Mouse (Mus musculus) heart, postnatal 4 days (tissue): ENCODE measurements around the gene Parva. TPM values are rescaled to one million over a fixed set of nuclear protein-coding genes. Genes with fewer than 3 reads are reported as not detected.

ENCODE experiments used
- DNase-seq: peaks from one replicate; pipeline ENCODE4 v3.0.0; 2021
- total RNA-seq, 2 experiments: library from RNA; stranded (reverse); gene quantifications; 2 replicates each; pipeline ENCODE4 v1.2.3; 2021

Parva gene
- total RNA-seq, 2 experiments from 2014 or later: 115 to 118 TPM

- DNase-seq: no peak
Observed at GRCm38 (mm10) chr7:112426811-112427210, 494 bp upstream of the Parva start.

DNA sequence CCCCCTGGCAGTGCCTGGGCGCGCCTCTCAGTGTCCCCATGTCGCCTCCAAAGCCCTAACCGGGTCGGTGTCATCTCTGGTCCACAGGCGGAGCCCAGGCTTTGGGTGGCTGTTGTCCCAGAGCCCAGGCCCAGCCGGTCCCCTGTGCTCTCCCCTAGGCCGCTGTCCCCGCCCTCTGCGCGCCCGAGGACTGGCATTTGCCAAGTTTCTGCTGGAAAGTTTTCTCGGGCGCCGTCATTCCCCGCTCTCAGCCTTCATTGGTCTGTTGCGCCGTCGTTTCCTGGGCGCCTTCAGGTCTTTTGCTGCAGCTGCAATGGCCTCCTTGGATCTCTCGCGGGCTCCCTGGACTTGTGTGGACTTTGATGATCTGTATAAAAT, 842 bp downstream of the Parva start:
- peak; percentile 93 for DNase-seq

- no peak for DNase-seq
Observed at GRCm38 (mm10) chr7:112439846-112440245, 12.5 kb downstream of the Parva start.

- peak; percentile 16 for DNase-seq
Observed at GRCm38 (mm10) chr7:112444152-112444984, 17.1 kb downstream of the Parva start.

GRCm38 (mm10) chr7:112444985-112445367, 17.7 kb downstream of the Parva start:
- no peak for DNase-seq

- DNase-seq: no peak
Observed at GRCm38 (mm10) chr7:112446498-112446897, 19.2 kb downstream of the Parva start.

- DNase-seq: no peak
Observed at GRCm38 (mm10) chr7:112449954-112450700, 22.8 kb downstream of the Parva start.

GRCm38 (mm10) chr7:112452471-112452870, 25.2 kb downstream of the Parva start:
- DNase-seq: no peak

GRCm38 (mm10) chr7:112453805-112454214, 26.5 kb downstream of the Parva start:
- DNase-seq: no peak

- no peak for DNase-seq
Observed at GRCm38 (mm10) chr7:112454380-112454779, 27.1 kb downstream of the Parva start.

DNA sequence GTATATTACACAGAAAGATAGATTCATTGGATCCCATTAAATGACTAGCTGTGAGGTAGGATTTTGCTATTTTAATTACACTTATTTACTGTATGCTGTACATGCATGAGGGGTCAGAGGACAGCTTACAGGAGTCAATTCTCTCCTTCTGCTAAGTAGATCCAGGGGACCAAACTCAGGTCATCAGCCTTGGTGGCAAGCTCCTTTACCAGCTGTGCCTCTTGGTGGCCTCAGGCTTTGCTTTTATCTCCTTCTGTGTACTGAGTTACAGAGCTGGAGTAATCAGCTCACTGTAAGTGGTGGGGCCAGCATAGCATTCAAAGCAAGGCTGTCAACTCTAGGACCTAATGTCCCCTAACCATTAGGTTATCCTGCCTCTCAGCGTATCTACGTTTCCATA, 27.6 kb downstream of the Parva start:
- DNase-seq: no peak

DNA sequence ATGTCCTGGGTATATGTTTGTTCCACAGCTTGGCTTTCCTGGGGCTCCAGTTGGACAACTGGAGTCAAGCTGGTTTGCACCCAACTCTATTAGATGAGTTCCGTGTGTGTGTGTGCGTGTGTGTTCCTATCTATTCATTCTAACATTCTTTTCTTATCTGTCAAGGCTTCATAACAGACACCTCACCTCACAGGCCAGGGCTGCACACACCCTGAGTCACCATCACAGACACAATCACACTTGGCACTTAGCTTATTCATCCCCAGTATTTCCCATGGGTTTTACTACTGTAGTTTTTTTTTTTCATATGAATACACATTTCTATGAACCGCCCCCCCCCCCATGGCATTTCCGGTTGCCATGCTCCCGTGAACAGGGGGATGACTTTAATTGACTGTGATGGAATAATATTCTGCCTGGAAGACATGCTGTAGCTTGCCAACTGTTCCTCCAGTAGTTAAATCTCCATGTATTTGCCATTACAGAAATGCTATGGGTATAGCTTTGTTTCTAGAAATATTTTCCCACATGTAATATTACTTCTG, 28.3 kb downstream of the Parva start:
- no peak for DNase-seq

GRCm38 (mm10) chr7:112457373-112457772, 30.1 kb downstream of the Parva start:
- DNase-seq: no peak

GRCm38 (mm10) chr7:112457920-112458319, 30.6 kb downstream of the Parva start:
- DNase-seq: no peak

DNA sequence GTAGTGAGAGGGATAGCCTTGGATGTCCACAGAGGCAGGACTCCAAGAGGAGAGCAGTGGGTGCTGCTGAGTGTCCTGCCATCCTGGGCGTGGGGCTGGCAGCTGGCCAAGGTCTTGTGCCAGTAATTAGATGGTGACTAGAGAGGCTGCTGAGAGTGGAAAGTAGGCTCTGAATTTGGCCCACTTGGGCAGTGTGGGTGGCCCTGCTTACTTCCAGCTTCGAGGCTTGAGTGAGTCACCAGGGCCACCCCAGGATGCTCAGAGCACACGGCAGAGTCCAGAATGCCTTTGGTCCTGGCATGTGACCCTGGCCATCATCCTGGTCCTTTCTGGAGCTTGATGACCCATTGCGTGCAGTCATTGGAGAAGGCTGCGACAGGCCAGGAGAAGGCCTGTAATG, 31.1 kb downstream of the Parva start:
- peak; percentile 49 for DNase-seq

DNA sequence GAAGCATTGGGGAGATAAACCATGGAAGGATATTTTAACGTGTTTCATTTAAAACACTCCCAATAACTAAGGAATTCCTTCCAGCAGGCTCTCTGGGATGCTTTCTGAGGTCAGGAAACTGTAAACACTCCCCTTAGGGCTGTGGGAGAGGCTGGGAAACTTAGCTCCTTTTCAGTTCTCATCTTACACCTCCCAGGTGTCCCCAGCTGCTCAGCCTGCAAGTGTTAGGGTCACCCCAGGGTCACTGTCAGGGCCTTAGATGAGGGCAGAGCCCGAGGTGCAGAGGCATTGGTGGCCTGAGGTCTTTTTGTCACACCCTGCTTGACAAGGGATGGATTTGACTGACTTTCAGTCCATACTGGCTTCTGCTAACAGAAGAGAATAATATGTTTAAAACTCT, 35.8 kb downstream of the Parva start:
- DNase-seq: no peak

DNA sequence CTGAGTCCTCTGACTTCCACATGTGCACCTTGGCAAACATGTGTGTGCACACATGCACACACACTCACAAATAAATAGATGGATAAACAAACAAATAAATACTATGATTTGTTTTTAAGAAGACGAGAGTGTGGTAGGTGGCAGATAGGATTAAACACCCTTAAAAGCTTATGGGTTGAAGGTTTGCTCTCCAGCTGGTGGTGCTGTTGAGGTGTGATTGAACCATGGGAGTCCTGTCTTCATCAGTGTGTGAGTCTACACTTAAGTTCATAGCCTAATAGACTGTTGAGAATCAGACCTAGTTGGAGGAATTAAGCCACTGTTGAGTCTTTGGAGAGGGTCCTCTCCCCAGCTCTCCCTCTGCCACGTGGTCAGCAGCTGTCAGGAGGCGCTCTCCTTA, 38.6 kb downstream of the Parva start:
- DNase-seq: no peak

GRCm38 (mm10) chr7:112466786-112467185, 39.5 kb downstream of the Parva start:
- DNase-seq: no peak

DNA sequence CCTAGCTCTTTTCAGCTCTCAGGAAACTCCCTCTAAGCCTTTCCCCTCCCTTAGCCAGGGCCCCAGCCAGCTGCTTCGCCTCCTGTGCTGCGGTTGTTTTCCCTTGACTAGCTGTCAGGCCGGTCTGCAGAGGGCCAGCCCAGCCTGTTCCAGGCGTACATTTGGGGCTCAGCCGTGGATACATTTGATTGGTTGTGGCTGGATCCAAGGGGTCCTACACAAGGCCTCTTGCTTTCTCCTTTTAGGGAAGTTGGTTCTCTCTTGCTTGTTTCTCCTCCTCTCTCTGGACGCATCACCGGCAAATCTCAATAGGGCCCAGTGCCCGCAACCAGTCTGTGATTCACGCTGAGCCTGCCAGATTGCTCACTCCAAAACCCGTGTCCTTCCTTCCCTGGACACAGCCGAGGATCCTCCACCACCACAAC, 40.4 kb downstream of the Parva start:
- DNase-seq: peak; percentile 76

- DNase-seq: peak; percentile 89
Observed at GRCm38 (mm10) chr7:112469817-112470216, 42.5 kb downstream of the Parva start.

GRCm38 (mm10) chr7:112471316-112471715, 44.0 kb downstream of the Parva start:
- DNase-seq: peak; percentile 64

- DNase-seq: no peak
Observed at GRCm38 (mm10) chr7:112472024-112472707, 44.9 kb downstream of the Parva start.
